Mouse (Mus musculus): ENCODE results near the gene Rad51b. TPM values are rescaled to one million over a fixed set of nuclear protein-coding genes. Genes with fewer than 3 reads are reported as not detected.

The Rad51b gene
- total RNA-seq, 2 experiments from 2014 or later, result 0.17 to 0.23 TPM

DNA sequence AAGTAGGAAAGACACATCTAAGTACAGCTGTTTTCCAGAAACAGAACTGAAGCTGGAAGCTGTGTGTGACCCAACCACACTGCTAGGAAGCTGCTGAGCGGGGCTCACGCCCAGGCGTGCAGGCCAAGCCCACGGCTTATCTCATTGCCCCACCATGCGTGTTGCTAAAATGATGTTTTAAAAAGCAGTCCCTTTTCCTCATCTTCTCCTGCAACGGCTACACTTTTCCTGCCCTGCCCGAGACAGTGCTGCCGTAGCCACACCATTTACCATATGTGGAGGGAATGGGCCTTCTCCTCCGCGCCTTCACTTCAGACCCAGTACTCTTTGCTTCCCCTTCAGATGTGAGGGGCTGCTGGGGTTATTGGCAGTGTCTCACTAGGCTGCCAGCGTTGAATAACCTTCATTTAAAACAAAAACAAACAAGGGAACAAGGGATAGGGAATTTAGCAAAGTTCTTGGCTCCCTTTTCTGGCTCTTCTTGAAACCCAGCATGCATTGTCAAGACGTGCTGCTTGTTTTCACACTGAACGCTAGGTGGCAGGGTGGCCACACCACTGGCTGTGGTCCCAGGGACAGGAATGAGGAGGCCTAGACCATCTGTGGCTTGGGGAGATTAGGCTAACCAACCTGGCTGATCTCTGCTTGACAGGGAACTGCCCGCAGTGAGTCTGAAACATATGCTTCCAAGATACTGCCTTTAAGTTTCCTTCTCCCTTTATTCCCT is 315.4 kb downstream of the Rad51b start:
- DNase-seq (ENCODE audit: low spot score), result peak; percentile 91

DNA sequence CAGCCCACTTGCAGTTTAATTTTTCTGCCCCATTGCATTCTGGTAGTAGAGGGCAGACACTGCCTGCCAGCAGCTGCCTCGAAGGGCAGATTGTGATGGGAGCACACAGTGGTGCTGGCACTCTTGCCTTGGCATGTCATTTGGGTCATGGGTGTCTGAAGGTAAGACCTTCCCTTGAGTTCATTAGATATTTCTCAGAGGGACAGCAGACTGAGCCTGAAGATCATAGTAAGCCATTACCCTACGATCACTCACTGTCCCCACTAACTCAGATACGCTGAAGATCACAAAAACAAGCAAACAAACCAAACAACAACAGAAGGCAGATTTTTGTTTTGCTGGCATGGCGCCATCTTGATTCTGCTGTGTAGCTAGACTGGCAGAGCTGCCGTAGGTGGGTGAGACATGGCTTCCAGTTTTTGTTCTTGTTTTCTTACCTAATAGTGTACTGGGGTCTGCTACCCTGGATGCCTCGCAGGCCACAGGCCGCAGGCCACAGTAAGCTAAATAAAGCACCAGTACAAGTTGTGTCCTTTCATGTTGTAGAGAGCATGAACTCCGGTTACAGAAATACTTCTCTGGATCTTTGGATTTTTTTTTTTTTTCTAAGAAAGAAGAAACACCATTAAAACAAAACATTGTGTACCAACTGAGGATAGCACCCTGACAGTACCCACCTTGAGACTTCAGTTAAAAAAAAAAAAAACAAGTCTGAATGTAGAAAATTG is 316.1 kb downstream of the Rad51b start:
- DNase-seq (ENCODE audit: low spot score), result peak; percentile 27

DNA sequence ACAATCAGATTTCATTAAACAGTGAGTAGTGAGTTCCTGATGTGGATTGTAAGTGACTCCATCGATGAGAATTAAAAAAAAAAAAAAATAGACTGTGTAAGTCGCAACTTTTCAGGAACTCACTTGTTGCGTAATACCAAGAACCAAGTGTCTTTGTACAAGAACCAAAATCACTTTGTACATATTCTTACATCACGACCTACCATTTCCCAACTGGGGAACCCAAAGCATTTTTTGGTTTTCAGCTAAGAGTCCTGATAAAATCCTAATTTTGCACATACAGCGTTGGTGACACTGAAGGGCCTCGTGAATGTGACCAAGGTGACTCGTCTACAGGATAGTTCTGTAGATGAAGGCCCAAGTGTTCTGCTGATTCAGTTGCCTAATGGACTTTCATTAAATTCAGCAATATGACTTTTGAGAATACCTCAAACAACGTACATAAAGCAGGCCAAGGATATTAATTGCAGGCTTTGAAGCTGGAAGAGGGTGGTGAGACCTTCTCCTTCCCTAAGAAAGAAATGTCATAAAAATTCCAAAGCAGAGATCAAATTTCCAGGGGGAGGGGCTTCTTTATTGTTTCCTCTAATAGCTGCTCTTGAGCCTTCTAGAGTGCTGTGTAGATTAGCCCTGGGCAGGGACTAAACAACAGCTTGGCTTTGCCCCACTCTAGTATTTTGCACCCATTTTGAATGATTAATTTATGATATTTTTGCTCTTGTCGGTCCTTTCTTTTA is 316.9 kb downstream of the Rad51b start:
- peak; percentile 34 for DNase-seq (ENCODE audit: low spot score)

DNA sequence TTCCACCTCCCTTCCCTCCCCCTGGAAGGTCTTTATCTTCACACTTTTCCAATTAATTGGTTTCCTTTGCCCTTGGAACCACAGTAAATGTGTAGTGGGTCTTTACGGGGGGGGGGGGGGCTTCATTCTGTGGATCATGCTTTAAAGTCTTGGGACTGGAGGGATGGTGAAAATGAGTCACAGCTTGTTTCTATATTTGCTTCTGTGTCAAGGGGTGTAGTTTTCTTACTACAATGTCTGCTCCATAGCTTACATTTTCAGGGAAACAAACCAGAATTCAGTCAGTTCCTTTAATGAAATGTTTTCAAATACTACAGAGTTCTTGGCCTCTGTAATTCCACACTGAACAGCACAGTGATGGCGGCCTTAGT is 317.5 kb downstream of the Rad51b start:
- DNase-seq (ENCODE audit: low spot score), result no peak

DNA sequence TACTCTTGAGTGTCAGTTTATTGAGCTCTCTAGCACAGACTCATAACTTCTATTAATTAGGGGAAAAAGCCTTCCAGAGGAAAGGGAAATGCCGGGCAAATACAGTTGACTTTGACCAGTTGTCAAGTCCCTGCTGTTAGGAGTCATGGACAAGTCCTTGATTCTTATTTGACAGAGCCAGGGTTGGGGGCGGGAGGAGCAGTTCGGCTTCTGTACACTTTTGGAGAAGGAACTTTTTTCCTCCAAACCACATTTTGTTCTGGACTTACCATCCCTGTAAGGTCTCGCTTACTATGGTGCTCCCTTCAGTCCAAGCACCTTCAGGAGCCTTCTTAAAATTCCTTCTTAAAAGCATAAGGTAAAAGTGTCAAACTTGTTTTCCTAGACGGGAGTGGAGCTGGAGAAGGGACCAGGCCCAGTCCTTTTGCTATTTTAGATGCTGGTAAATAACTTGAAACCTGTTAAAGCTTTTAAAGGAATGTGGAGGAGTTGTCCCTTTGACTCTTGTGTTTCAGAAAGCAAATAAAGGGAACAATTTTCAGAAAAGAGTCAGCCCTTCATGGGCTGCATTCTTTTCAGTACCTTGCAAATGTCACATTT is 318.7 kb downstream of the Rad51b start:
- DNase-seq (ENCODE audit: low spot score), result no peak

DNA sequence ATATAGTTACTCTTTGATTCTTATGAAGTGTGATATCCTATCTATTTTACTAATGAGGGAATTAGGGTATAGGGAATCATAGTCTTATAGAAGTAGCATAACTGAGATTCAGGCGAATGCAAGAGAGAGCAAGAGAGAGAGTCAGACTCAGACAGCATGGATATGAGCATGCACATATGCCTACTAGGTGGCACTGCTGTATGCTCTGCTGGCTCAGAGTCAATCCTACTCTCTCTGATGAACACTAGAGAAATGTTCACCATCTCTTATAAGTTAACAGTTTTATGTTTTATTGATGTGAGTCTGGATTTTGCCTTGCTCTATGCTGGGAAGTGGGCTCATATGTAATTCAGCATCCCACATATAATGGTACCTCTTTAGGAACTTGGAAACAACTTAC is 321.9 kb downstream of the Rad51b start:
- DNase-seq (ENCODE audit: low spot score), result no peak

DNA sequence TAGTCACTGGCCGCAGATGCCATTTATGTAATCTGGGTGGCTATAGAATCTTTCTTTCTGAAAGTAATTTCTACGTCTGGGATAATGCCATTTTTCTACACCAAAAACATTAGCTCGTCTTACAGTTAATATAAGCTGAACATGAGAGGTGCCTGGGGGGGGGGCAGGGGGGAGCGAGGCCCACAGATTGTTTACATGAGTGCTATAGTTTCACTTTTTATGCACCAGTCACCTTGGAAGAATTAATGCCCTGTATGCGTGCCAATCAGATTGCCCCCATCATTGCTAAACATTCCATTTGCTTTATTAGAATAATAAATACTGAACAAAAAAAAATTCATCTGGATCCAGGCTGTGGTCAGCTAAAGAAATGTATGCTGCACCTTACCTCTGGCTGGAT is 323.6 kb downstream of the Rad51b start:
- DNase-seq (ENCODE audit: low spot score), result no peak

DNA sequence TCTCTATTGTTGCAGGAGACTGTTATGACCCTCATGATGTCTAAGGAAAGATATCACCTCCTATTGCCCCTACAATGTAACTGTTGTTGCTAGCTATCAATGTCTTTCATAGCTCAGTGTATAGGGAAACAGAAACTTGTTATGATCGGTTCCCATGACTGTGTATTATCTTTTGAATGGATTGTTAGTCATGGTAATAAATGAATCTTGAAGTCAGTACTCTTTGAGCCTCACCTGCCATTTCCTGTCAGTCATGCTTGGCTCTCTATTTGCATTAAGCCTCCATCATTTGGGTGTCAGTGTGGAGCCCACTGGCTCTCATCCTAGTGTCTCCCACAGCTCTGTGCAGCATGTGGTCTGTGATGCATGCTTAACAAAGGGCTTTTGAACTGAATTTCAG is 326.2 kb downstream of the Rad51b start:
- DNase-seq (ENCODE audit: low spot score), result no peak

DNA sequence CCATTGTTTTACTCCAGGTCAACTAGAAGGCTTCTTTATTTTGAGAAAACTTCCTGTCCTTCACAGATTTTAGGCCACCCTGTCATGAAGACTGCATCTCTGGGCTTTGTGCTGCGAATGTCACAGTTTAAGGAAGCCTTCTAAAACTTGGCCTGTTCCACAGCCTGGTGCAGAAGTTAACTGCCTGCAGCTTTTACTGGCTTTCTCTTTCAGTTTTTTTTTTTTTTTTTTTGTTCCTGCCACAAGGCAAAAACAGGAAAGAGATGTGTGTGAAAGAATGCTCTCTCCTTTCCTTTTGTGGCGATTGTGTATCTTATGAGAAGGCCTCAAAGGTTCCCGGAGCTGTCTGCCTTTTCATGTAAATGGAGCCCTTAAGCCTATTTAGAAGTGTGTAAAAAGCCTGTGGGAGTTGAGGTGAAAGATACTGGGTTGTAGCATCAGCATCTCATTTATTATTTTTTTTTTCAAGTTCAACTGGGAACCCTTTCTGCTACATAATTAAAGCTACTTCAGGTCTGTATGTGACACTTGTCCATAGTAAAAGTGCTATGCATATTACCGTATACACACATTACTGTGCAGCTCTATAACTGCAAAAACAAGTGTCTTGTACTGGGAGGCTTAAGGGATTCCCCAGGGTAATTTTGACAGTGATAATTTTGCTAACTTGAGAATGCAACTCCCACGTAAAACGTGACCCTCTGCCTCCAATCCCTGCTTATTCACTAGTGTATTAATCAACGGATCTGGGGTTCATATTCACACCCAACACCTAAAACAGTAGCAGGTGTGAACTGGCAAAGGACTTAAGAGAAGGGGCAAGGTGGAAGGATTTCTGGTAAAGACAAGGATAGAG is 328.8 kb downstream of the Rad51b start:
- DNase-seq (ENCODE audit: low spot score), result no peak

DNA sequence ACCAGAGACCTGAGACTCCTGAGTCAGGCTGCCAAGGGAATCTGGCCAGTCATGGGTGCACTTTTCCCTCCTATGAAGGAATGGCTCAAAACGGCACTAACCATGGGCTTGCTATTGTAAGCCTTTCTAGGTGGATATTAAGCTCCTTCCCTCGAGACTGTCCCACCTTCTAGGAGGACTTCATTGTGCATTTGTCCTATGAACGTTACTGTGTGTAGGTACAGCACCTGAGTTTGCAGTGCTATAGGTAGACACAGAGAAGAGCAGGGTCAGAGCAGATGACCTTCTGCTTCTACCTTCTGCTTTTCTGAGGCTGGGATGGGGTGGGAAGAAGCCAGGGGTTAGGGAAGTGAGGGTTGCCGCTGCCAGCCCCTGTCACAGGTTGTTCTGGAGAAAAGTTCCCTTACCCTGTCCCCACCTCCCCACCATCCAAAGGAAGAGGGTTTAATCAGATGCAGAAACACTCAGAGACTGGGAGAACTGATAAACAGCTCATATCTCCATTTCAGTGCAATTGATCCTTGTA is 329.5 kb downstream of the Rad51b start:
- no peak for DNase-seq (ENCODE audit: low spot score)

DNA sequence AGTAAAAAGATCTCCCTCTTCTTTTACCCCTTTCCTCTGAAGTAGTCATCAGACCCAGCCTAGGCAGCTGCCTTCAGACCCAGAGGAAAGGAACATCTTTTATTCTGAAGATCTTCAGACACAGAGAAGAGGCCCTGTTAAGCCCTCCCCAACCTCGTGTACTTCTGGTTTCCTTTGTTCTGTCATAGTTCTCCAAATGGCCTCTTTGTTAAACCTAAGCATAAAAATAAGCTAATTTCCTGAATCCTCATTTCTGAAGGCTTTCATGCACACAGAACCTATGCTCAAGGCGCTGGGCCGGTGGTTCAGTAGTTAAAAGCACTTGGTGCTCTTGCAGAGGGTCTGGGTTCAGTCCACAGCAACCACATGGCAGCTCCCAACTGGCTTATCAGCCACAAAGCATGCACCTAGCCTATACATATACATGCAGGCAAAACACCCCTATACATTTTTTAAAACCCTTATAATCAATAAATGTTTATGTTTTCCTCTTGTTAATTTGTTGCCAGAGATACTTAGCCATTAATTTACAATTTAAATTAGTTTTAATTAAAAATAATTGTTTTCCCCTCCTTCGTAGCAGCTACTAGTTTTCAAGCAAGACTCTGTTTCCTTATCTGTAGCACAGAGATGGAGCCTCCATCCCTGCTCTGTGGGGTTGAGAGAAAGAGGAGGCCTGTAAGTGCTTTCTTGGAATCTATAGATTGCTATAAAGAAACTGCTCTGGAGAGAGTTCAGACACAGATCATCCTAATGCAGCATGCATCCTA is 330.5 kb downstream of the Rad51b start:
- DNase-seq (ENCODE audit: low spot score), result no peak

DNA sequence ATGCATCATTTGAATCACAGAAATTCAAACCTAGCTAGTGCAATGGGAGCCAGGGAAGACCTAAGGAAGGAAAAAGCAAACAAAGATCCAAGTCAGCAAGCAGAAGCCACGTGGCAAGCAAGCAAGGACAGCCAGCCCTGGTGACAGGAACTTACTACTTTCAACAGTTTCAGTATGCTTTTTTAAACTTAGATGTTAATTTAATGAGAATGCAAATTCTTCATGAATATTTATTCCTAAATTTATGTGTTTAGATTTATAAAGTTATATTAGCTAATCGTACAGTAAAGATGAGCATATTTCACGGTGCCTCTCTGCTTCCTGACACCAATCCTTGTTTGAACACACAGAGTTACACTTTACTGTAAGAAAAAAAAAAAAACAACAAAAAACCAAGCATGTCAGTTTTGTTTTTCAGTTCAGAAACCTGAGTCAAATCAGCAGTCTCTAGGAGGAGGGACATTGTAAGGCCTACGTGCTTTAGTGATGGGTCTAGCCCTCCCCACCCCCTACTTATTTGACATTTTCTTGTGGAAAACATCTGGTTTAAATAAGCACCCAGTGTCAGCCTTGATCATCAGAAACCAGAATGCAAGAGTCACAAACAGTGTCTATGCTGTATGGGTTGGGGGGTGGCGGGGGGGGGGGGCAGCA is 331.2 kb downstream of the Rad51b start:
- DNase-seq (ENCODE audit: low spot score), result no peak

DNA sequence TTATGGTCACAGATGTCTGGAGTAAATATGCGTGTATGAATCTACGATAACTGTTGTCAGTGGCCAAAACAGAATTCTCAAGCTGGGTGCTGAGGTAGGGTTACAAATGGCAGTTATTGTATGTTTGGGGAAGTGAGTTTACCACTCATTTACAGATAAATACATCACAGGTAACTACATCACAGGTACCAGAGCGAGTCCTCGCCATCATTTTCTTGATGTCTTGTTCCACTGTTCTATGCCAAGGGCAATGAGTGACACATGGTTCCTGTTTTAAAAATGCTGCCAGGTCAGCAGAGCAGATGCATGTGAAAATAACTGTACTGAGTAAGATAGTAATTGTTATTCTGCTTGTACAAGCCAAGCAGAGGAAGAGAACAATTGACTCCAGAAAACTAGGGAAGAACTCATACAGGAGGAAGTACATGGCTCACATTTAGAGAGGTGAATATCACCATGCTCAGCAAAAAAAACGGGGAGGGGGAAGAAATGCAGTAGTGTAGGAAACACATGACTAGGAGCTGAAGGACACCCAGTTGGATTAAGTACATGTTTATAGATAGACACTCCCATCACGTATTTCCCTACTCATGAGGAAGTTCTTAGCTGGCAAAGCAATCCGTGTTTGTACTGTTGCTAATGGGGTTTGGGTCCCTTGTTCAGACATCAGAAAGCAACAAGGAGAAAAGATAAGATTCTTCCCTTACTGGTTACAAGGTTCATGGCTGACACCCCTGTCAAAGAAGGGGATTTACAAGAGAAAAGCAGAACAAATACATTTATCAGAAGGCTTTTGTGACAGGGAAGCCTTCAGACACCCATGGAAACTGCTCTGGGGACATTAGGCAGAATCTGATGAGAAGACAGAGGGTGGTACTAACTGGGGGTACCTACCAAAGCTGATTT is 333.1 kb downstream of the Rad51b start:
- DNase-seq (ENCODE audit: low spot score), result no peak

DNA sequence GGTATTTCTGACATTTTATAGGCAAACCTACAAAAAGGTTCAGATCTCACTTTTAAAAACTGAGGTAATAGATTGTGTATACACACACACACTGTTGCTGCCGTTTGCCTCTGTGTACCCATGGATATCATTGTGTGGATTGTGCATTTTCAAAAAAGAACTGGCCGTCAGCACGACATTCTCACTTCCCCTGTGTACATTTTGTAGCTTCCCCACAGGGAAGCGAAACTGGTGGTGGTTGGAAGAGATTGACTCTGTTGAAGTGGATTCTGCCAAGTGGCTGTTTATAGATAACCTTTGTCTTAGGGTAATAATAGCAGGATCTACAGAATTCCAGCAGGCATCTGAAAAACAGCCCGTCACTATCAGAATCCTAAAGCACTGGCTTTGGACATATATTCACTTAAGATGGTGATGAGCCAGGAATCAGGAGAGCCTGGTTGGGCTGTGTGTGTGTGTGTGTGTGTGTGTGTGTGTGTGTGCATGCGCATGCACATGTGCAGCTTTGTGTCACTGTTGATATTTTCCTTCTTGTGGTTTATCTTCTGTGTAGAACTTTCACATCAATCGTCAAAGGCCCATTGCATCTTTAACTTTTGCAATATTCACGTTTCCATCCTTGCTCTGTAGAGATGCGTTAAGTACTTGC is 336.5 kb downstream of the Rad51b start:
- DNase-seq (ENCODE audit: low spot score), result no peak

DNA sequence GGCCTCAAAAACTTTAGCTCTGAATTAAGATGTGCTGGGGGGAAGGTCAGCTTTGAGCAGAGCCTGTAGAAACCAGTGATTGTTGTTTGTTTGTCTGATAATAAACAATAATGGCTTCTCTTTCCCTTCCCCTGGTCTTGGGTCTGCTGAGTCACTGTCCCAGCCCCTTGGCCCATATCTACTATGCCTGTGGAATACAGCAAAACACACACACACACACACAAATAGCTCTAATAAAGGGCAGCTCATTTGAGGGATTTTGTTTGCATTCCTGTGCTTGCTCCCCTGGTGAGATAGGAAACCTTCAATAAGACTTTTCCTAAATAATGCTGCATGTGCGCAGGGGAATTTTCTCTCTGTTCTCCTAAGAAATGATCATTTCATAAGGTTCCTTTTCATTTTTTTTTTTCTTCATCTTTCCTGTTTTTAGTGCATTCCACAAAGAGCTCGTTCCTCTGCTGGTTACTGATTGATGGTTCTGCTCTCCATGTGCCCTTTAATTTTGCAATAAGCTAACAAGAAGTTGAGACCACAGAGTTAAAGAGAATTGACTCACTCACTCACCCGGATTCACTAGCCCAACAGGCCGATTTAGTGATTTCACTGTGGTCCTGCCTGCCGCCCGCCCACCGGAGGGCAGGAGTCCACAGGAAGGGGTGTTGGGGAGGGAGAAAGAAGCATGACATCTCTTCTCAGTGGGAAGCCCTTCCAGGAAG is 344.6 kb downstream of the Rad51b start:
- peak; percentile 55 for DNase-seq (ENCODE audit: low spot score)

DNA sequence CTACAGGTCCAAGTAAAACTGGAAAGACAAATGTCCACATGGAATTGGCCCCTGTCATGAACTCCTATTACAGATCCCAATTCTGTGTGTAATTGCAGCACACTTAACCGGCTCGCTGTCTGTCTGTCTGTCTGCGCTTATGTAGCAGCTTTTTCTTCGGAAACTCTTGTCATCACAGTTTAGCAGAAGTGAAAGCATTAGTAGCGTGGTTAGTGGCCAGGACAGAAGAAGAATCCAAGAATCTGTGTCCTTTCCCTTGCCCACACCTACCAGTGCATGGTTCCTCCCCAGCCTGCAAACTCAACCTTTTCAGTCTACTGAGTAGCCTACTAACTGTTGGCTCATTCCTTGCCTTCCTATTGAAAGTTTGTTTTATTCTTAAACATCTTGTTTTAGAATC is 345.6 kb downstream of the Rad51b start:
- DNase-seq (ENCODE audit: low spot score), result no peak

DNA sequence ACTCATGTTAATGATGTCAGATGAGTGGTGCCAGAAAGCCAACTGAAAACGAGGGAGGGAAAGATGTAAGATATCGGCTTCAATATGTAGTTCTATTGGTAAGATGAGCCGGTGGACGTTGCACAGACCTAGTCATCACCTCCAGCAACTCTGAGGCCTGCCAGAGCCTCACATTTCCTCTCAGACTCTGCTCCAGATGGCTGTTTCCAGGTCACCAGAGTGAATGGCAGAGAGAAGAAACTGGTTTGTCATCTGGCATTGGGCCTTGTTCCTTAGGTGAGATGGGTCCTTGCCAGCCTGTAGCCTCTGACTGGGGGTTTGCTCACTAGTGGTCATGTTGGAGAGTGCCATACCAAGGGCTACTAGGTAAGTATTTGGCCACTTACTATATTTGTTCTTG is 348.6 kb downstream of the Rad51b start:
- no peak for DNase-seq (ENCODE audit: low spot score)

Measured in gastrocnemius, adult 18-20 months (tissue).